Mouse (Mus musculus) v-Abl transformed pro-B cells (cell line): ENCODE data around the gene Scd1.
"Not testable (repeated sequence)": the region's sequence is repeated elsewhere in the genome, so short reads cannot be mapped to it uniquely, and the experiment has no call there.

Source experiments
- in situ Hi-C, 2 experiments: fragments of 400-800 bp; cut with MboI; formaldehyde crosslinking; loops; one replicate each; pipeline ENCODE4 v1.15.1; 2025; ENCODE audit not compliant: unreplicated experiment in 2 of 2

The Scd1 gene

GRCm38 (mm10) chr19:44372969-44373368 is 34.7 kb downstream of the Scd1 start:
- in situ Hi-C loops, result loop anchor here (5.0 kb wide), 2 partner anchors 44 to 99 kb away; no protein-coding TSS in a partner anchor

- in situ Hi-C loops, result loop anchor here (5.0 kb wide), 2 partner anchors 47 to 102 kb away; no protein-coding TSS in a partner anchor
Observed at GRCm38 (mm10) chr19:44370231-44370630, 37.4 kb downstream of the Scd1 start.

GRCm38 (mm10) chr19:44369371-44369770 is 38.3 kb downstream of the Scd1 start:
- in situ Hi-C loops, result no loop called here

GRCm38 (mm10) chr19:44367076-44367475 is 40.6 kb downstream of the Scd1 start:
- in situ Hi-C loops, result not testable (repeated sequence)

DNA sequence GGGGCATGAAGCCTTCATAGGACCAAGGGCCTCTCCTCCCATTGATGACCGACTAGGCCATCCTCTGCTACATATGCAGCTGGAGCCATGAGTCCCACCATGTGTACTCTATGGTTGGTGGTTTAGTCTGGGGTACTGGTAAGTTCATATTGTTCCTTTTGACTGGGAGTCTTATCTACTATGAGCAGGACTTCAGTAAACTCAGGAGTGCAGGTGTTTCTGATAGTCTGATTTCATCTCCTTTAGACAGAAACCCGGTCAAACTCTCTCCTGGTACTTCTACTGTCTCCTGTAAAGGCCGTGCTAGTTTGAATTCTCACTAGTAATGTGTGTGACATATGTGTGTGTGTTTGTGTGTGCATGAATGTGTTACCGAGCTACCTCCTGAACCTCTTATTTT is 41.9 kb downstream of the Scd1 start:
- in situ Hi-C loops, result no loop called here

DNA sequence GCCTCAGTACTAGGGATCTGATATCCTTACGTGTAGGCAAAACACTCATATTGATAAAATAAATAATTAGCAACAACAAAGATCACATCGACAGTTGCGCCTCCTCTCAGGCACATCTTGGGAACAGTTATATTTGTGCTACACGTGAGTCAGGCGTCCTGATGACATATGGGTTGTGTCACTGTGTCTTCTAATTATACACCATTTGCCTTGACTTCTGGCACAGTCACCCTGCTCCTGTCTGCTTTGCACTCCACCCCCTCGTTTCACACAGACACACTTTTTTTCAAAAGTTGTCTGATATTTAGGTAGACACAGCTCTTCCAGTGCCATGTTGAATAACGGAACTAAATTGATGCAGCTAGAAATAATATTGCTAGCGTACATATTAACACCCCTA is 43.6 kb downstream of the Scd1 start:
- in situ Hi-C loops, result loop anchor here (5.0 kb wide), 4 partner anchors 108 to 528 kb away; partner anchors contain the start of gene Sec31b (in 1 of the 2)

GRCm38 (mm10) chr19:44363529-44363928 is 44.1 kb downstream of the Scd1 start:
- in situ Hi-C loops, result loop anchor here (5.0 kb wide), 4 partner anchors 109 to 529 kb away; partner anchors contain the start of gene Sec31b (in 1 of the 2)

GRCm38 (mm10) chr19:44358700-44359099 is 49.0 kb downstream of the Scd1 start:
- in situ Hi-C loops, result loop anchor here in 1 of 2 experiments (10.0 kb wide), 2 partner anchors 164 to 516 kb away; partner anchors contain the start of gene Pkd2l1

DNA sequence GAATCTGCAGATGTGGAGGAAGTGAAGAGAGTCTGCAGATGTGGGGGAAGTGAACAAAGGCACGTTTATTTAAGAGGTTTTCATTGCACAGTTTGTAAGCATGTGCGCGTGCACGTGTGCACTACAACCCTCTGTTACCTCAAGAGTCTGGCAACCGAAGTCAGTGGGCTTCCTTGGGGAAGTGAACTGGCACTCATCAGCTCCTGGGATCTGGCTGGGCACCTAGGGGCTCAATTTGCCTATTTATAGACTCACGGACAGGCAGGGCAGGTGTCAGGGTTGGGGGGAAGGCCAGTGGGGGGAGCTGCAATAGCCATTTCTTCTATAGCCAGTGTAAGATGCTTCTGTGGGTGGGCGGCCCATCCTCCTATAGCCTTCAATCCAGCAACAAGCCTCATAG is 55.9 kb downstream of the Scd1 start:
- in situ Hi-C loops, result loop anchor here in 1 of 2 experiments (10.0 kb wide), 2 partner anchors 157 to 523 kb away; partner anchors contain the start of gene Pkd2l1

- in situ Hi-C loops, result loop anchor here (10.0 to 25.0 kb wide), 3 partner anchors 155 to 525 kb away; partner anchors contain the start of genes Pax2 (in 1 of the 2) and Pkd2l1 (in 1 of the 2)
Observed at GRCm38 (mm10) chr19:44349689-44350088, 58.0 kb downstream of the Scd1 start.
